Mouse (Mus musculus): ENCODE results near the gene Atp8a1. TPM values are rescaled to one million over a fixed set of nuclear protein-coding genes. Genes with fewer than 3 reads are reported as not detected.
A peak's percentile ranks its signal among the peaks of the same experiment; 100 is the strongest.

Gene Atp8a1
- polyA plus RNA-seq, 1 experiment from 2014 or later: 49.4 TPM

DNA sequence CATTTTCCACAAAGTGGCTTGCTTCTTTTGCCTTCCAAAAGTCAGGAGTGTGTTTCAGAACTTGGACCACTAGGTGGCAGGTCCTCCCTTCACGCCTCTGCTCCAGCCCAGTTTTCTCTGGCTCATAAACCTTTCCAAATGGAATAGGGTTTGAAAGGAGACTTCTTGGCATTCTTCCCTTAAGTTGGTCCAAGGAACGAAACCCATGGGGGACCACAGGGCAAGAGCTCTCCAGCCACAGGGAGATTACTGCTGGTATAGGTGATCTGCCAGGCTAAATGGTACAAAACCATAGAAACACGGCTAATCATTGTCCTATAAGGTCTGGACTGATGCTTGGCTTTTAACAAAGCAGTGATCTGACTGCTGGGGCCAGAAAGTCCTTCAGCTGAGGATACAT lies 95.2 kb downstream of the Atp8a1 start:
- H3K4me2 ChIP-seq: no peak overlapping the region
- H3K9ac ChIP-seq: no peak overlapping the region
- peaks cover 9% of the 10 kb centered on the region for H3K36me3 ChIP-seq
- 17% methylated on average over 3 of the region's 3 CpGs for WGBS
- ATAC-seq (ENCODE audit: low FRiP score, low read depth): peak; percentile 66
- H3K9me3 ChIP-seq: no peaks in the 10 kb centered on the region
- H3K27me3 ChIP-seq: no peaks in the 10 kb centered on the region
- H3K4me1 ChIP-seq (replicated peaks): peaks cover 13% of the 10 kb centered on the region
- no peak overlapping the region for H3K4me3 ChIP-seq
- peak overlapping the region; percentile 67 for H3K27ac ChIP-seq (replicated peaks)

DNA sequence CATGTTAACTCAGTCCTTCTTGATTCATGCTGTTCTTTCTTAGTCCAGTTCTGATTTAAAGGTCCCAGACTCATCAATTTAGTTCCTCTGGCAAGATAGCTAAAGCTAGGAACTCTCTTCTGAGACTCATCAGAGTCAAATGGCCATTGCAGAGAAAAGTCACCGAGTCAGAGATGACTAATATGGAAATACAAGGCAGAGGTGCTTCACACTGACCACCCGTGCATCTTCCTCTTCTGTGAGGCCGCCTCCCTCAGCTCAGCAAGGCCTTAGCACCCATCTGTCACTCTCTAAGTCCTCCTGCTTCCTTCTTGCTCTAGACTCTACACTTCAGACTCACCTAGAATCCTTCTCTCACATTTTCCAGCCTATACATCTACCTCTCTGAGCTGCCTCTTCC lies 108.0 kb downstream of the Atp8a1 start:
- no peak for ATAC-seq (ENCODE audit: low FRiP score, low read depth)
- no peak overlapping the region for H3K4me2 ChIP-seq
- WGBS: 90% methylated on average over 3 of the region's 3 CpGs
- no peak overlapping the region for H3K4me3 ChIP-seq
- H3K9ac ChIP-seq: no peak overlapping the region
- H3K4me1 ChIP-seq (replicated peaks): no peaks in the 10 kb centered on the region
- no peak overlapping the region for H3K27ac ChIP-seq (replicated peaks)
- H3K9me3 ChIP-seq: no peaks in the 10 kb centered on the region
- no peaks in the 10 kb centered on the region for H3K27me3 ChIP-seq
- peaks cover 23% of the 10 kb centered on the region for H3K36me3 ChIP-seq

DNA sequence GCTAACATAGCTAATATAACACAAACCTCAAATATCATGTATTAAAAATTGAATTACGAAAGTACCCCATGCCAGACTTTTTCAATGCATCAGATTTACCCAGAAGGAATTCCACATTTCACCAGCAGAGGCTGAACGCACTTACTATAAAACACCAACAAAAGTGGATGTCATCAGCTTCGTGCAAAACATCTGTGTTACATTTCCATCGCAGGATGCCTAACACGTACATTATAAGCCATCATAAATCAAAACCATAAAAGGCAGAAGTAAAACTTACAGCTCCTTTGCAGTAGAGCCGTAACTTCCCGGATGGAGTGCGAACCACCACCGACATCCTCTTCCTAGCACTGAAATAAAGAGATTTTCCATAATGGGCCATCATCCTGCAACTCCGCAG lies 109.1 kb downstream of the Atp8a1 start:
- H3K4me1 ChIP-seq (replicated peaks): no peaks in the 10 kb centered on the region
- no peak overlapping the region for H3K27ac ChIP-seq (replicated peaks)
- no peak overlapping the region for H3K4me2 ChIP-seq
- H3K36me3 ChIP-seq: peaks cover 11% of the 10 kb centered on the region
- H3K4me3 ChIP-seq: no peak overlapping the region
- H3K9me3 ChIP-seq: no peaks in the 10 kb centered on the region
- no peak for ATAC-seq (ENCODE audit: low FRiP score, low read depth)
- no peak overlapping the region for H3K9ac ChIP-seq
- WGBS: 91% methylated on average over 10 of the region's 10 CpGs
- H3K27me3 ChIP-seq: no peaks in the 10 kb centered on the region

DNA sequence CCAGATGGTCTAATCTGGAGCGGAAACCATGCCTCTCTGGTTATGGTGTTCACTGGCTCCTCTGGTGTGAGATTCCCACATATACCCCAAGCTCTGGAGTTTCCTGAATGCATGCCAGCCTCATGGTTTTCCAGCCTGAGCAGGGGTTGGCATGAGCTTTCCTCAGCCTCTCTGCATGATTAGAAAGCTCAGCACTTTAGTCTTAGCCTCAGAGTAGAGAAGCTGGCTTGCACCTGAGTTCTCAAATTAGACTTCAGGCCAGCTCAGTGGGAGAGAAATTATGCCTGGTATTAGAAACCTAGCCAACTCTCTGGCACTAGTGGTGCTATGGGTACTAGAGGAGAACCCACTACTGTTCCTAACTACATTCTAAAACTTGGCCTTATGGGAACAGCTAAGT lies 111.5 kb downstream of the Atp8a1 start:
- no peak overlapping the region for H3K4me2 ChIP-seq
- no peak overlapping the region for H3K9ac ChIP-seq
- H3K36me3 ChIP-seq: peaks cover 7% of the 10 kb centered on the region; the same call in 1 of the 2 replicates
- no peaks in the 10 kb centered on the region for H3K9me3 ChIP-seq
- no peaks in the 10 kb centered on the region for H3K4me1 ChIP-seq (replicated peaks)
- no peaks in the 10 kb centered on the region for H3K27me3 ChIP-seq
- WGBS: 98% methylated on average over 1 of the region's 1 CpGs
- no peak overlapping the region for H3K27ac ChIP-seq (replicated peaks)
- H3K4me3 ChIP-seq: no peak overlapping the region
- ATAC-seq (ENCODE audit: low FRiP score, low read depth): no peak

DNA sequence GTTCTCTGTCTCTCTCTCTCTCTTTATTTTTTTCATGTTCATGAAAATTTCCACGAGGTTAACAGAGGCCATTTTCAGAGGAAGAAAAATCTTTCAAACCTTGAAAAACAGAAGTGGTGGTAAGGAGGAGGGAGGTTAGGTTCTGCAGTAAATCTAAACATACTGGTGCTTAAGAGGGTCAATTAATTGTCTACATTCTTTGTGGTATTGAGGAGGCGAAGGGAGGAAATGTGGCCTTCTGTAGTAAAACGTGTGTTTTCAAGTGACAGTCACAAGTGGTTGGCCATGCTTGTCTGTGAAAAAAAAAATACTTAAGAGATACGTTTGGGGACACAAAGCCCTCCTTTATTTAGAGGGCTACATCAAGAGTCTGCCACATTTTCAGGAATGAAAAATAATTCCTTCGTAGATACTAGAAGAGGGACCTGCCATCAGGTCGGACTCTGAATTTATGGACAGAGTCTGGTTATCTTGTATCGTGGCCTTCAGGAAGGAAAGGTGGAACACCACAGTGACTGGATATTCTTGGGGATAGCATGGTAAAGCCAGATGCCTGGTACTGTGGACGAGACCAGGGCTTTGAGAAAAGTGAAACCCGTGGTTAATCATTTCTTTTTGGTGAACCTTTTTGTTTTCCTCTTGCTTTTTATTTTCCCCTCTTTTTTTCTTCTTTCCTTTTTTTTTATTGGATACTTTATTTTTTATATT lies 113.5 kb downstream of the Atp8a1 start:
- 76% methylated on average over 9 of the region's 9 CpGs for WGBS
- ATAC-seq (ENCODE audit: low FRiP score, low read depth): no peak
- Histone ChIP-seq H3K27ac (replicated peaks) (no peak overlapping the region), H3K4me2 (no peak overlapping the region), H3K4me3 (no peak overlapping the region), H3K4me1 (replicated peaks) (no peaks in the 10 kb centered on the region), H3K27me3 (no peaks in the 10 kb centered on the region), H3K9ac (no peak overlapping the region), H3K9me3 (no peaks in the 10 kb centered on the region), H3K36me3 (peaks cover 22% of the 10 kb centered on the region)

DNA sequence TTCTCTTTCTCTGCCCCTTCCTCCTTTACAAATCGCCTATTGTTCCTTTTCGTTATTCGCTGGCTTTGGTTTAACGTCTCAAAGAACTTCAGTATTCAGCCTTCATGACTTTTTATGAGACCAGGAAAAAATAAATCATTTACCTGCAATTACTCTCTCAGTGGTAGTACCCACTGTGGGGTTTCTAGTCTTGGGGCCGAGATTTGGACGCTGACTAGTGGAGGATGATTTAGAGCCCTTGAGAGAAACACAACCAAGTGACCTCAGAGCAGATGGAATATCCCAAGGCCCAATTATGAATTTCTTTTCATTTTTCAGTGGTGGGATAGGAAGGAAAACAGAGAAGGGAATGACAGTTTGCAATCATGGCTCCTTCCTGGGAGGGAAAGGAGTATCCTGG lies 114.1 kb downstream of the Atp8a1 start:
- no peak for ATAC-seq (ENCODE audit: low FRiP score, low read depth)
- Histone ChIP-seq H3K27me3 (no peaks in the 10 kb centered on the region), H3K4me2 (no peak overlapping the region), H3K4me1 (replicated peaks) (no peaks in the 10 kb centered on the region), H3K27ac (replicated peaks) (no peak overlapping the region), H3K4me3 (no peak overlapping the region), H3K9ac (no peak overlapping the region), H3K9me3 (no peaks in the 10 kb centered on the region), H3K36me3 (peaks cover 24% of the 10 kb centered on the region)
- WGBS: 69% methylated on average over 6 of the region's 6 CpGs

DNA sequence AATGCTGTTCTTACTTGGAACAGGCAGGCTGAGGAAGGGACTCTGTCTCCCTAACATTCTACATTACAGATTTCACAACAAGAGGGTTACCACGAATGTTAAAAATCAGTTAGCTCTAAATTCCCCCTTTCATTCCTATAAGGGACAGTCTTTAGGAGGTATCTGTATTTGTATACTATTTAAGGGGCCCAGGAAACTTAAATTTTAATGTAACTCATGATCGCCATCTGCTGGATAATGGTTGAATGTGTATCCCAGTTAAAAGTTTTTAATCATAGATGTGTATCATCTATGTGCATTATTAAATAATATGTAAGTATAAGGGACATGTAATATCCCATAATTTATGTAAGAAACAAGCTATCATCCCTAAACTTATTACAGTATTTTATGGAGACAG lies 119.5 kb downstream of the Atp8a1 start:
- H3K4me2 ChIP-seq: no peak overlapping the region
- no peaks in the 10 kb centered on the region for H3K9me3 ChIP-seq
- WGBS: 17% methylated on average over 2 of the region's 2 CpGs
- ATAC-seq (ENCODE audit: low FRiP score, low read depth): no peak
- no peak overlapping the region for H3K4me3 ChIP-seq
- H3K36me3 ChIP-seq: peaks cover 20% of the 10 kb centered on the region
- H3K27me3 ChIP-seq: no peaks in the 10 kb centered on the region
- no peak overlapping the region for H3K9ac ChIP-seq
- no peaks in the 10 kb centered on the region for H3K4me1 ChIP-seq (replicated peaks)
- H3K27ac ChIP-seq (replicated peaks): no peak overlapping the region

DNA sequence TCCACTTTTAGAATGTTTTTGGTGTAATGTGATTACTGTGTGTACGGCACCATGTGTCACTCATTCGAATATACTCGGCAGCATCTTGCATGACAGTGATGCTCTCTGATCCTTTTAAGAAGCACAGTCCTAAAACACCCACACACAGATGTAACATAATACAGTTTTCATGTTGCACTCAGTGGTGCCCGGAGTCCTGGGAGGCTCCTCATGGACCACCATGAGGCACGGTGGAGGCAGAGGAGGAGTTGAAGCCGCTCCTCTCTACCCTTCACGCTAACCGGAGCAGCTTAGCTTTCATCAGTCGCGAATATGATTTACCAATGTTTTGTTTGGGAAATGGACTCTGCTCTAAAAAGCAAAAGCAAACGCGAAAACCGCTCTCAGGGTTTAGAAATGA lies 120.4 kb downstream of the Atp8a1 start:
- Histone ChIP-seq H3K9ac (no peak overlapping the region), H3K4me2 (no peak overlapping the region), H3K27me3 (no peaks in the 10 kb centered on the region), H3K36me3 (peaks cover 20% of the 10 kb centered on the region), H3K27ac (replicated peaks) (no peak overlapping the region), H3K4me1 (replicated peaks) (no peaks in the 10 kb centered on the region), H3K9me3 (no peaks in the 10 kb centered on the region), H3K4me3 (no peak overlapping the region)
- ATAC-seq (ENCODE audit: low FRiP score, low read depth): no peak
- WGBS: 91% methylated on average over 13 of the region's 13 CpGs

DNA sequence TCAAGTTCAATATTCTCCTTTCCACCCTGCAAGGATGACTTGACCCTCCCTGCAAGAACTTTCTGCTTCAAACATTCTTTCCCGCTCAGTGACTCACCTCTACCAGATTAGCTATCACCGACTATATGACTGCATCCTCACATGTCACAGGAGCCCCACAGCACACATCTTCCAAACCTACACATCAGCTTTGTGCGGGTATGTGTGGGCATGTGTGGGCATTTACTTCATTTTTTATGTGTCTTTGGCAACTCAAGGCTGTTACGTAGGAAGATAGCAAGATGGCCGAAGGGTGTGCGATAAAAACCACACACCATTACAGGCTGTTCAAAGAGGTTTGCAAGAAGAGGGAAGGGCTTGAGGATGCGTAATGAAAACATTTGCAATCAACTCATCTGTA lies 145.6 kb downstream of the Atp8a1 start:
- no peak for ATAC-seq (ENCODE audit: low FRiP score, low read depth)

DNA sequence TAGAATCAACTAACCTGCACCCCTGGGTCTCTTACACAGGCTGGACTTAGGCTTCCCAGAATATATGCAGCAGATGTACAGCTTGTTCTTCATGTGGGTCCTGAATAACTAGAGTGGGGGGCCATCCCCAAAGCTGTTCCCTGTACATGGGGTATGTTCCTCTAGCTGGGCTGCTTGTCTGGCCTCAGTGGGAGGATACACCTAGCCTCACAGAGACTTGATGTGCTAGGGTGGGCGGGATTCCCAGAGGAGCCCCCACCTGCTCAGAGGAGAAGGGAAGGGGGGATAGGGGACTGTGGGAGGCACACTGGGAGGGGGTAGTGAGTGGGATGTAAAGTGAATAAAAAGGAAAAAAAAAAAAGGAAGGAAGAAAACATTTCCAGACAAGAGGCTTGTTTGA lies 147.8 kb downstream of the Atp8a1 start:
- Histone ChIP-seq H3K36me3 (peaks cover 16% of the 10 kb centered on the region), H3K27me3 (no peaks in the 10 kb centered on the region), H3K9ac (no peak overlapping the region), H3K4me1 (replicated peaks) (peaks cover 7% of the 10 kb centered on the region; the same call in 1 of the 2 replicates), H3K27ac (replicated peaks) (no peak overlapping the region), H3K4me2 (no peak overlapping the region), H3K4me3 (no peak overlapping the region), H3K9me3 (no peaks in the 10 kb centered on the region)
- no peak for ATAC-seq (ENCODE audit: low FRiP score, low read depth)
- 87% methylated on average over 1 of the region's 1 CpGs for WGBS

More for the DNA sequence above, 145.6 kb downstream of the Atp8a1 start:
- H3K36me3 ChIP-seq: peaks cover 16% of the 10 kb centered on the region
- no peak overlapping the region for H3K9ac ChIP-seq
- H3K9me3 ChIP-seq: no peaks in the 10 kb centered on the region
- H3K4me1 ChIP-seq (replicated peaks): peaks cover 7% of the 10 kb centered on the region; the same call in 1 of the 2 replicates
- 96% methylated on average over 7 of the region's 7 CpGs for WGBS
- H3K4me2 ChIP-seq: no peak overlapping the region
- no peak overlapping the region for H3K4me3 ChIP-seq
- no peak overlapping the region for H3K27ac ChIP-seq (replicated peaks)
- no peaks in the 10 kb centered on the region for H3K27me3 ChIP-seq

DNA sequence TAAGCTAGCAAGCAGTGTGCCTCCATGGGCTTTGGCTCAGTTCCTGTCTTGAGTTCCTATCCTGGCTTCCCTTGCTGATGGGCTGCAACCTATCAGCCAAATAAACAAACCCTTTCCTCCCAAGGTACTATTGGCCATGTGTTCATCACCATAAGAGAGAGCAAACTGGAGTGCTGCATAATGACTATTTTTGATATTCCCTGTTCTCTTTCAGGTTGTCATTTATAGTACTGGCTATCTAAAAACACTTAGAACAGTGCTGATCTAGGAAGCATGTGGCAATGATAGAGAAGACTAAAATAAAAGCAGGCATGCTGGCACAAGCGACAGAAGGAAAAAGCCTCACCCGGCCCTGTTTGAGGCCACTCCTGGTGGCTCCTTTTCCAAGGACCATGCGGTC lies 149.1 kb downstream of the Atp8a1 start:
- no peak for ATAC-seq (ENCODE audit: low FRiP score, low read depth)
- H3K27ac ChIP-seq (replicated peaks): no peak overlapping the region

DNA sequence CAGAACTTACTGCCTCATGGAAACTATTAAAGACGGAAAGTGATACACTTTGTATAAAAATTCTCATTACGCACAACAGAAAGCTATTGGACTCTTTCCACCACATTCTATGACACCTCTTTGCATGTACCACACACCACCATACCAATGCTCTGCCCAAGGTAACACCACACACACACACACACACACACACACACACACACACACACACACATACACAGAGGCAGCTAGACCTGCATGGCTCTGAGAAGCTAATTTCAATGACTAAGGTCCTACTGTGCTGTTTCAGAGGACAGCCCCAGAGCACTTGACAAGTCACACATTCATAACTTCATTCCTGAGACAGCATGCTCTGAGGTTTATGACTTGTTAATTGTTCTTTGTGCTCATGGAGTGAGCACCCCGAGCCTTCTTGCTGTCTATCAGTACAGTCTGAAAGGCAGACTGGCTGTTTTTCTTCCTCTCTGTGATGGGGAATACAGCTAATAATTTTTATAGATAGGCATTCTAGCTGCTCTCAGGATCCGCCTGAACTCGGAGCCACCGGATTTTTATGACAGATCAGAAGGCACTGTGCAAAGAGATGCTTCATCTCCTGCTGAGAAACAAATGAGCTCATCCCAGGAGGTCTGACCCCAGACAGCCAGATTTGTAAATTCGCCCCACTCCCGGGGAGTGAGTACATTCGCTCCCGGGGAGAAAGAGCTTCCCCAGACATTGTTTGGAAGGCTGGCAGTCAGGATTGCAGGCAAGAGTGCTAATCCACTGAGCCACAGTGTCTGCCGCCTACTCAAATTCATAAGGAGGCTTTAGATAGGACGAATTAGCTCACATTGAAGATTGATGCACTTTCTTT lies 150.3 kb downstream of the Atp8a1 start:
- Histone ChIP-seq H3K4me1 (replicated peaks) (peaks cover 7% of the 10 kb centered on the region; the same call in 1 of the 2 replicates), H3K27me3 (no peaks in the 10 kb centered on the region), H3K36me3 (peaks cover 15% of the 10 kb centered on the region), H3K9me3 (no peaks in the 10 kb centered on the region), H3K4me2 (0 out of 2 replicates have a peak overlapping the region, but pooled peaks have one; percentile 11), H3K4me3 (no peak overlapping the region), H3K27ac (replicated peaks) (peak overlapping the region; percentile 62), H3K9ac (no peak overlapping the region)
- peak; percentile 57; the same call in 1 of the 2 replicates for ATAC-seq (ENCODE audit: low FRiP score, low read depth)
- WGBS: 18% methylated on average over 12 of the region's 12 CpGs

More for the DNA sequence above, 149.1 kb downstream of the Atp8a1 start:
- Histone ChIP-seq H3K4me1 (replicated peaks) (peaks cover 7% of the 10 kb centered on the region; the same call in 1 of the 2 replicates), H3K4me3 (no peak overlapping the region), H3K9ac (no peak overlapping the region), H3K27me3 (no peaks in the 10 kb centered on the region), H3K36me3 (peaks cover 16% of the 10 kb centered on the region), H3K4me2 (no peak overlapping the region), H3K9me3 (no peaks in the 10 kb centered on the region)
- 98% methylated on average over 3 of the region's 3 CpGs for WGBS

Data from hindbrain, embryonic 15.5 days (tissue).